ENCODE assay signal across 17 mouse cellular contexts in the genomic region with DNA sequence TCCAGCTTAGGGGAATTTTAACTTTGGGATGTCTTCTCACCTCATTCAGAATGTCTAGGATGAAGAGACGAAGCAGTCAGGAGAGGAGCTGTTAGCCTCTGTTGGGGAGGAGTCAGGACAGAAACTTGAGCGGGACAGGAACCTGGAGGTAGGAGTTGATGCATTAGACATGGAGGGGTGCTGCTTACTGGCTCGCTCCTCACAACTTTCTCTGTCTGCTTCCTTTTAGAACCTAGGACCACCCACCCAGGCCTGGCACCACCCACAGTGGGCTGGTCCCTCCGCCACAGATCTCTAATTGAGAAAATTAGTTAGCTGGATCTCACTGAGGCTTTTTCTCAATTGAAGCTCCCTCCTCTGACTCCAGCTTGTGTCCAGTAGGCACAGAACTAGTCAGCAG.
"Had no signal": no experiment of that assay in that cellular context is flagged by ENCODE, and none has a peak within 500 bp of the region (broad histone marks: within the 10 kb centered on the region; RNA-seq: fewer than 3 reads in every experiment).

No protein-coding gene starts in this region.

- H3K4me1 ChIP-seq: lung, embryonic 15.5 days; midbrain, embryonic 13.5 days; midbrain, embryonic 15.5 days; neural tube, embryonic 12.5 days; stomach, embryonic 15.5 days had no signal

- H3K9ac ChIP-seq: lung, embryonic 15.5 days; midbrain, embryonic 13.5 days; midbrain, embryonic 15.5 days; neural tube, embryonic 12.5 days; stomach, embryonic 15.5 days had no signal

- H3K4me2 ChIP-seq: lung, embryonic 15.5 days; midbrain, embryonic 11.5 days; midbrain, embryonic 13.5 days; midbrain, embryonic 15.5 days; neural tube, embryonic 12.5 days; stomach, embryonic 15.5 days had no signal

- H3K36me3 ChIP-seq: lung, embryonic 15.5 days; midbrain, embryonic 13.5 days; midbrain, embryonic 15.5 days; neural tube, embryonic 12.5 days; stomach, embryonic 15.5 days had no signal

- DNase-seq: lung, adult 2 months; lung, postnatal 14 days; lung, postnatal 36 days; right cerebral cortex, postnatal 14 days; thymus, adult 2 months; thymus, postnatal 25 days; thymus, postnatal 4 days had no signal

- H3K9me3 ChIP-seq: lung, embryonic 15.5 days; midbrain, embryonic 15.5 days; neural tube, embryonic 12.5 days; stomach, embryonic 15.5 days had no signal

- H3K27ac ChIP-seq: lung, embryonic 15.5 days; macrophage; midbrain, embryonic 13.5 days; midbrain, embryonic 15.5 days; neural tube, embryonic 12.5 days; stomach, embryonic 15.5 days; stomach, postnatal 0 days had no signal

- H3K27me3 ChIP-seq: lung, embryonic 15.5 days; megakaryocyte, embryonic 14.5 days; midbrain, embryonic 13.5 days; midbrain, embryonic 15.5 days; neural tube, embryonic 12.5 days; stomach, embryonic 15.5 days had no signal

- ATAC-seq: lung, postnatal 0 days; midbrain, embryonic 13.5 days; midbrain, embryonic 15.5 days had no signal

- H3K4me3 ChIP-seq: lung, embryonic 15.5 days; megakaryocyte, embryonic 14.5 days; midbrain, embryonic 13.5 days; midbrain, embryonic 15.5 days; neural tube, embryonic 12.5 days; stomach, embryonic 15.5 days had no signal
